Mouse (Mus musculus) kidney, adult 2 months (tissue): ENCODE measurements around the gene Fam102b.

ENCODE experiments used
- CTCF ChIP-seq: fragments of 200-500 bp; conservative IDR thresholded peaks from 2 replicates; pipeline ENCODE4 v1.5.1; 2011; ENCODE audit warnings: low read depth, mild to moderate bottlenecking, control low read depth, low read length, moderate library complexity, mixed read lengths; ENCODE audit not compliant: insufficient read depth, insufficient read length
- POLR2A ChIP-seq: fragments of 200-500 bp; IDR thresholded peaks from one replicate; pipeline ENCODE4 v1.6.1; 2011; ENCODE audit warnings: low read depth, low read length, control low read depth

DNA sequence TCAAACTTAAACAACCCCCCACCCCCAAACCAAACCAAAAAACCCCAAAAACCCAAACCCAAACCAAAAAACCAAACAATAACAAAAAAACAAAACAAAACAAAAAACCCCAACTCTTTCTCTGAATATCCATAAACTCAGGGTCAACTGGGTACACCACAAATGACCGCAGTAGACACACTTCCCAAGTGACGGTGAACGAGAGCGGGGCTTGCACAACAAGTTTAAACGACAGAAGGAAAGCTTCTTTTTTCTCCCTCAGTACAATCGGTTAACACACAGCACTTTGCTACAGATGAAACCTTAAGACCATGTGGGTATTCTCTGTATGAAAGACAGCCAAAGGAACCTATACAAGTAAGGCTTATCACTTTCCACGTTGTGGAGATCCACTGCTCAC lies 35.0 kb upstream of the Fam102b start:
- no peak for TF ChIP-seq CTCF
- TF ChIP-seq POLR2A: no peak
